Mouse (Mus musculus) telencephalon, adult 2 months (tissue): Measurements from ENCODE around the gene Acaa1a.

Source experiments
- DNase-seq: peaks from one replicate; pipeline ENCODE4 v3.0.0-alpha.2; 2011; ENCODE audit warnings: low read depth, low spot score

Gene Acaa1a

GRCm38 (mm10) chr9:119388956-119389355, 49.5 kb downstream of the Acaa1a start:
- no peak for DNase-seq

- no peak for DNase-seq
These were observed 50.7 kb downstream of the Acaa1a start for GRCm38 (mm10) chr9:119390214-119390613.

- no peak for DNase-seq
These were observed 55.3 kb downstream of the Acaa1a start for GRCm38 (mm10) chr9:119394808-119395207.
